Mouse (Mus musculus): Measurements from ENCODE around the gene Sphk1.

The Sphk1 gene

GRCm38 (mm10) chr11:116580031-116580652 lies 49.4 kb downstream of the Sphk1 start:
- peak; percentile 66 for DNase-seq (ENCODE audit: low read depth)

GRCm38 (mm10) chr11:116580711-116581375 lies 50.1 kb downstream of the Sphk1 start:
- DNase-seq (ENCODE audit: low read depth): no peak

- DNase-seq (ENCODE audit: low read depth): peak; percentile 59
Observed at GRCm38 (mm10) chr11:116581376-116581814, 50.7 kb downstream of the Sphk1 start, which contains the start of gene Ube2o. TSS of gene Ube2o (minus strand) at chr11:116581447.

- DNase-seq (ENCODE audit: low read depth): no peak
Observed at GRCm38 (mm10) chr11:116585682-116586081, 55.0 kb downstream of the Sphk1 start.
